Mouse (Mus musculus): Measurements from ENCODE around the gene Pgpep1l.
A peak's percentile ranks its signal among the peaks of the same experiment; 100 is the strongest.

The Pgpep1l gene

DNA sequence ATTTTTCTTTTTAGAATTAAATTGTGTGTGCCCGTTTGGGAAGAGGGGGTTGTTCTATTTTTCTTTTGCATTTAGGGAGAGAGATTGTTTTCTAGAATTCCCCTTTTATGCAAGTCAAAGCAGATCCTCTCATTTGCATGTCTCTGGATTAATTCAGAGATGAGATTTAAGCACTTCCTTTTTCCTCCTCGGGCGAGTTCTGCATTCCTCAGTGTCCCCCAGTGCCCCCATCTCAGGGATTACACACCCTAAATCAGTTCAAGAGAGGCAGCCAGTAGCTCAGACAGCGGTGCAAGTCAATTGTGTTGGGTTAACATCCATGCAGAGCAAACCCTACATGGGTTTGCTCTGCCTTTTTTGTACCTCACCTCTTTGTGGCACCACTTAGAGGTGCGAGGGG, 50.2 kb downstream of the Pgpep1l start:
- DNase-seq: no peak

DNA sequence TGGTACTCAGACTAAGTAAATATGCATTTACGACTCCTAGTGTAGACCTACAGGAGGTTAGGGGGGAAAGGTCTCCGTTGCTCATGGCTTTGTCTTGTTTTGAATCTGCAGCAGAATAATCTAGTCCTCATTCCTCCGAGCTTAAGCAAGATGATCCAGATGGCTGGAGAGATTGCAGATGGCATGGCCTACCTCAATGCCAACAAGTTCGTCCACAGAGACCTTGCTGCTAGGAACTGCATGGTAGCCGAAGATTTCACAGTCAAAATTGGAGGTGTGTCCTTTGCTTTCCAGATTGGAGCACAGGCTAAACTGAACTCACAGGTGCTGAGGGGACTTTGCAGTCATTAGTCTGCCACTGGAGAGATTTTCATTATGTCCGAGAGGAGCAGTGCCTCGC, 52.1 kb downstream of the Pgpep1l start:
- DNase-seq: no peak

DNA sequence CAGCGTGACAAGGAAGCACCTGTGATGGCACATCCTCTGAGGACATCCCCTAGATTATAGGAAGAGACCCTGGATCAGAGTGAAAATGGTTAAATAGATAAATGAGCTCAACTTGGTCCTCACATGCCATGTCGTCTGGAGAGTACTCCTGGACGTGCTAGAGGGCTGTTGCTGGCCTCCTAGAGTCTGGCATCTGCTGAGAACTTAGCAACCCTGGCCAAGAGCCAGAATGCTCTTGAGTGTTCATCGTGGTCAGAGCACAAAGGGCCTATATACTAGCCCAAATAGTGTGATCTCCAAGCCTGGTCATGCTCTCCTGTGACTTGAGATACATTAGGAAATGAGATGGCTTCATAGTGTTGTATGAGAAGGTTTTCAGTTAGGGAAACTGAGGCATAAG, 53.6 kb downstream of the Pgpep1l start:
- DNase-seq: no peak

DNA sequence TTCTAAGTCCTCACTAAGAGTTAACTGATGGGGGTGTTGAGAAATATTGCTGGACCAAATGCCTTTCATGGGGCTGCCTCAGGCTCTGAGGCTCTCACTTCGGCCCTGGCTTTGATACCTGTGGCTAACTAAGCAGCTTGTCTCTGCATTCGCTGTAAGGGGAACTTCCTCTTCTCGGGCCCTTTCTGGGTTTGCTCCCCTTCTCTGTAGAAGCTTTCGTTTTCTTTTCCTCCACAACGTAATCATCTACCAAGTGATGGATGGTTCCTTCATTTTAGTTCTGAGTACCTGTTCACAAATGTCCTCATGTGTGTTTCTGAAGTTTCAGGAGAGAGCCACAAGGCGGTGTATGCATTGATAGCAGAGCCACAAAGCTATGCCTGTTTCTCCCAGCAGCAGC, 55.0 kb downstream of the Pgpep1l start:
- no peak for DNase-seq

DNA sequence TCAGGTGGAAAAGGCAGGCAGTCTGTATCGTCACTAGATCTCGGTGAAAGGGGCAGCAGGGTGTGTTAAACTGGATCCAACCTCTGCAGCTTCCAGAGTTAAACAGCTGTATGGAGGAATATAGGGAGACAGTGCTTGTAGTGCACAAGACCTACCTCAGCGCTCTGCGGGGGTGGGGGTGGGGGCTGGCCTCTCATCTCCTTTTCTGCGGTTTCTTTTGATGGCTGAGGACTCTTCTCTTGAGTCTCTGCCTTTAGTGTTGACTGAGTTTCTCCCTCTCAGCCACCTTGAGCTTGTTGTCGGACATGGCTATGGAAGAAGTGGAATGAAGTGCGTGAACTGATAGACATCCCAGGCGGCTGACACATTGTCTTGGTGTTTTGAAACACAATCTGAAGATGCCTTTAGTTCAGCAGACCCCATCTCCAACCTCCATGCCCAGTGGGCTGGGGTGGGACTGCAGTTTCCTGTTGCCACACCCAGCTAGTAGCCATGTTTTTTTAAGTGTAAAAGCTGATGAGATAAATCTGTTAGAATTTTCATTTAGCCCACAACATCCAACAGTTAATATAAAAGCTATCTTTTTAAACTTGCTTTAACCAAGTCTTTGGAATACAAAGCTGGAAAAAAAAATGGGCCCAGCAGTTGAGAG, 58.1 kb downstream of the Pgpep1l start:
- DNase-seq: no peak

DNA sequence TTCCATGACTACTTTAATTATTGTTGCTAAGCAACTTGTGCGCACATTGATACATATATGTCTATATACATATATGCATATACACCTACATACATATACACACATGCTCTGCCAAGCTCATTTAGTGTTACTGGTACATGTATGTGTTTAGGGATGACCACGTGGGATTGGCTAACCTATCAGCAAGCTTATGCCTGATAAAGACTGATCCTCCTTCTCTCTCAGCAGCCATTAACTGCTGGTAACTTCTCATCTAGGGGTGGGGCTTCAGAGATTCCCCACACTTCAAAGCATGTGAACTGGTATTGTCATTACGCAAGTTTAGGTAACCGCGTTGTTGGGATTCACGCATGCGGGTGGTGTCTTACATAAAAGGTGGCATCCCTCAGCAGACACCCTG, 64.4 kb downstream of the Pgpep1l start:
- no peak for DNase-seq

DNA sequence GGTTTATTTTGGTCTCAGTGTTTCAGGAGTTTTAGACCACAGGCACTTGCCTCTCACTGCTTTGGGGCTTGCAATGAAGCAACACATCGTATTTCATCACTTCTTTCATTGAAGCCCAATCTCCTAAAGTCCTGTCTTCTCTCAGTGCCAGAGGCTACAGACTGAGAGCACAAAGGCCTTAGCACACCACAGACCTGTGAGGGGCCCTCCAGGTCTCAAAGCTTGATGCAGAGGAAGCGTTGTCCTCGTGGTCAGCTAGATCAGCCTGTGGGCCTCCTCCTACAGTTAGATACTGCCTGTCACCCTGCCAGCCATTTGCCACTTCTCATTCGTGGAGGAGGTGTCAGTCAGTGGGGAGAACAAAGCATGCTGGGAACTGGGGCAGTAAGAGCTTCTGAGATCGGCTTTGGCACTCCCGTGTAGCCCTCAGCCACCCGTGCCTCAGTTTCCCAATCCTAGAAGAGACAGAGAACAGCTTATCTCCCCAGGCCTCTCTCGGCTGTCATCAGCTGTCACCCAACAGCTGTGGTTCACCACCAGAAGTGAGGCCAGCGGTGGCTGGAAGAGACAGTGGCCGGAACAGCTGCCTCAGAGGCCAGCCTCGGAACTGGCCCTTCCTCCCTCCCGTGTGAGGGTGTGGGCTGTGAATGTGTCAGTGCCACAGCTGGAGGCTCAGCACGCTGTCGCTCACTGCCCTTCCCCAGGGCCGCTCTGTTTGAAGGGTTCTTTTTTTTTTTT, 69.9 kb downstream of the Pgpep1l start:
- DNase-seq: no peak

DNA sequence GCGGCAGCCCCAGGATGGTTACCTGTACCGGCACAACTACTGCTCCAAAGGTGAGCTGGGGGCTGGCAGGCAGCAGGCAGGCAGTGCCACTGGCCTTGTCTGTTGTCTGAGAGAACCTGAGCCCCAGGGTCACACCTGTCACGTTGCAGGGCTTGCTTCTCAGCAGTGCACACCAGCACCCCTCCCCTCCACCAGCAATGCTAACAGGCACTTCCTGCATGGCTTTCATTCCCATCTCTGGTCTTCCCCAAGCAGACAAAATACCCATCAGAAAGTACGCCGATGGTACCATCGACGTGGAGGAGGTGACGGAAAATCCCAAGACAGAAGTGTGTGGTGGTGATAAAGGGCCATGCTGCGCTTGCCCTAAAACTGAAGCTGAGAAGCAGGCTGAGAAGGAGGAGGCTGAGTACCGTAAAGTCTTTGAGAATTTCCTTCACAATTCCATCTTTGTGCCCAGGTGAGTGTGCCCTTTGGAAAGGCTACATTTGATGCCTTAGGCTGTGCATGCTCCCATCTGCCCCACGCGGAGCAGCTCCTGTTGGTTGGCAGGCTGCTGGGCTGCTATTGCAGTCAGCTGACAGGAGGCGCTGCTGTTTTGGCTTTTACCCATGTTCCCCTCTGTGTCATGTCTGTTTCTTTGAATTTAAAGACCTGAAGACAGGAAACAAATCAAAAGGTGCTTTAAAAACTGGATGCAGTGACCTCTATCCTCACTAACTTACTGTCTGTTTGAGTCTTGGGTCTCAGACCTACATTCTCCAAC, 74.2 kb downstream of the Pgpep1l start:
- peak; percentile 77 for DNase-seq

DNA sequence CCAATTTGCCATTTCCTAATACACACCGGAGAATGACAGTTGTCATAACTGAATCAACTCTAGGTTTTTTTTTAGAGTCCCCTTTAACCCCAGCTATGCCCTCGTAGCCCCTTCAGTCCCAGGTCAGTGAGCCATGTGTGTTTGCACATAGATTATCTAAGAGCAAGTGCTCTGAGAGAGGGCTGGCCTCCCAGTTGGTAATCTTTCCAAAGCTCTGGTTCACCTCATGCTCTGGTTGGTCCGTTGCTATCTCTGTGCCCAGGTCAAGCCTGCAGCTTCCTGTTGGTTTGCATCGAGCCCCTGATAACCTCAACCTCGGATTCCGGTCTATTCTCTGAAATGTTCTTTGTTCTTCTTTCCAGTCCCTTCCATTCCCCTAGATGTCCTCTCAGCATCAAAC, 74.8 kb downstream of the Pgpep1l start:
- no peak for DNase-seq
